Mouse (Mus musculus): ENCODE measurements around the gene Olfr373. TPM values are rescaled to one million over a fixed set of nuclear protein-coding genes. Genes with fewer than 3 reads are reported as not detected.
A peak's percentile ranks its signal among the peaks of the same experiment; 100 is the strongest.

The Olfr373 gene
- polyA plus RNA-seq, 1 experiment from 2014 or later: not detected

GRCm38 (mm10) chr8:72127834-72128233 lies 44.9 kb downstream of the Olfr373 start:
- H3K4me1 ChIP-seq (ENCODE audit: control insufficient read depth, insufficient read depth, low read length): no peaks in the 10 kb centered on the region
- no peak for ATAC-seq (ENCODE audit: low FRiP score, low TSS enrichment)
- WGBS: 75% methylated on average over 1 of the region's 1 CpGs
- no peak overlapping the region for H3K4me3 ChIP-seq (ENCODE audit: low read length)
- no peaks in the 10 kb centered on the region for H3K9me3 ChIP-seq (ENCODE audit: control insufficient read depth, low read length)
- H3K27me3 ChIP-seq (ENCODE audit: control insufficient read depth, insufficient read depth, low read length): no peaks in the 10 kb centered on the region
- no peaks in the 10 kb centered on the region for H3K36me3 ChIP-seq (ENCODE audit: control insufficient read depth, insufficient read depth, low read length)
- no peak overlapping the region for H3K4me2 ChIP-seq (replicated peaks; ENCODE audit: low read depth, low read length)
- no peak overlapping the region for H3K9ac ChIP-seq (ENCODE audit: low read depth, low read length)
- H3K27ac ChIP-seq (ENCODE audit: low read depth, low read length): no peak overlapping the region

DNA sequence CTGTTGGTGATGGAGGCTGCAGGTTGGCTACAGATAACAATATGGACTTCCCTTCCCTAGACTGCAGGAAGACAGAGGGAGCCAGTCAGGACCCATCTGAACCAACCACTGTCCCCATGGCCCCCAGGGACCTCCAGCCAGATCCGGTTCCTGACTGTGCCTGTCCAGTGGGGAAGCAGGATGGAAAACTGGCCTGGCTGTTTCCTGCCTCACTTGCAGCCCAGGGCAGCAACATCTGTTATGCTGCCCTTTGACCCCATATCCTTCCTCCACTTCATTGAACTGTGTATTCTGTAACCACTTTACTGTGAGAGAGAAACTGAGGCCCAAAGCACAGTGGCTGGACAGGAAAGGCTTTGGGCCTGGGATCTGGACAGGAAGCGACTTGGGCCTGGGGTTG lies 48.3 kb downstream of the Olfr373 start:
- H3K4me2 ChIP-seq (replicated peaks; ENCODE audit: low read depth, low read length): no peak overlapping the region
- H3K9ac ChIP-seq (ENCODE audit: low read depth, low read length): no peak overlapping the region
- H3K9me3 ChIP-seq (ENCODE audit: control insufficient read depth, low read length): no peaks in the 10 kb centered on the region
- no peak overlapping the region for H3K4me3 ChIP-seq (ENCODE audit: low read length)
- H3K4me1 ChIP-seq (ENCODE audit: control insufficient read depth, insufficient read depth, low read length): no peaks in the 10 kb centered on the region
- no peaks in the 10 kb centered on the region for H3K27me3 ChIP-seq (ENCODE audit: control insufficient read depth, insufficient read depth, low read length)
- 59% methylated on average over 2 of the region's 2 CpGs for WGBS
- peak overlapping the region; percentile 55; the same call in 1 of the 2 replicates for H3K27ac ChIP-seq (ENCODE audit: low read depth, low read length)
- ATAC-seq (ENCODE audit: low FRiP score, low TSS enrichment): no peak
- no peaks in the 10 kb centered on the region for H3K36me3 ChIP-seq (ENCODE audit: control insufficient read depth, insufficient read depth, low read length)

DNA sequence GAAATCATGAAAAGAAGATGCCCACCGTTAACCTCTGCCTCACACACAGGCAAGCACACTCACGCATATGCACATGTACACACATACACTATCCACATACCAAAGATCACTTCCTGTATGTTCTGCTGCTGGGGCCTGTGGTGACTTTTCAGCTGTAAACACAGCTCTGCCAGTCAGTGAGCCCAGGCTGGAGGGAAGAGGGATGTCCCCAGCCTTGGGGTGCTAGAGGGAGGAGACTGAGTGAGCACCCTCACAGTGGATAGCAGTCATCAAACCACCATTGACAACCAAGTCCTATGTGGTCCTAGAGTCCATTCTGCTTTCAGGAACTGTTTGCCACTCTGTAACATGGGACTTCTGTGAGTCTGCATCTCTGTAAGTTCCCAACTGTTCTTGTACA lies 48.9 kb downstream of the Olfr373 start:
- 78% methylated on average over 2 of the region's 2 CpGs for WGBS
- Histone ChIP-seq H3K9ac (ENCODE audit: low read depth, low read length) (no peak overlapping the region), H3K36me3 (ENCODE audit: control insufficient read depth, insufficient read depth, low read length) (no peaks in the 10 kb centered on the region), H3K9me3 (ENCODE audit: control insufficient read depth, low read length) (no peaks in the 10 kb centered on the region), H3K4me1 (ENCODE audit: control insufficient read depth, insufficient read depth, low read length) (no peaks in the 10 kb centered on the region), H3K4me2 (replicated peaks; ENCODE audit: low read depth, low read length) (no peak overlapping the region), H3K27ac (ENCODE audit: low read depth, low read length) (peak overlapping the region; percentile 55; the same call in 1 of the 2 replicates), H3K4me3 (ENCODE audit: low read length) (no peak overlapping the region), H3K27me3 (ENCODE audit: control insufficient read depth, insufficient read depth, low read length) (no peaks in the 10 kb centered on the region)
- ATAC-seq (ENCODE audit: low FRiP score, low TSS enrichment): no peak

GRCm38 (mm10) chr8:72132417-72132816 lies 49.4 kb downstream of the Olfr373 start:
- H3K4me2 ChIP-seq (replicated peaks; ENCODE audit: low read depth, low read length): no peak overlapping the region
- H3K9ac ChIP-seq (ENCODE audit: low read depth, low read length): no peak overlapping the region
- 0 out of 2 replicates have a peak, but pooled peaks cover 1% of the 10 kb centered on the region for H3K4me1 ChIP-seq (ENCODE audit: control insufficient read depth, insufficient read depth, low read length)
- no peaks in the 10 kb centered on the region for H3K27me3 ChIP-seq (ENCODE audit: control insufficient read depth, insufficient read depth, low read length)
- 76% methylated on average over 1 of the region's 1 CpGs for WGBS
- H3K27ac ChIP-seq (ENCODE audit: low read depth, low read length): no peak overlapping the region
- no peak for ATAC-seq (ENCODE audit: low FRiP score, low TSS enrichment)
- no peaks in the 10 kb centered on the region for H3K9me3 ChIP-seq (ENCODE audit: control insufficient read depth, low read length)
- H3K4me3 ChIP-seq (ENCODE audit: low read length): no peak overlapping the region
- H3K36me3 ChIP-seq (ENCODE audit: control insufficient read depth, insufficient read depth, low read length): no peaks in the 10 kb centered on the region

- no peaks in the 10 kb centered on the region for H3K27me3 ChIP-seq (ENCODE audit: control insufficient read depth, insufficient read depth, low read length)
- H3K36me3 ChIP-seq (ENCODE audit: control insufficient read depth, insufficient read depth, low read length): no peaks in the 10 kb centered on the region
- no peak overlapping the region for H3K4me2 ChIP-seq (replicated peaks; ENCODE audit: low read depth, low read length)
- H3K9me3 ChIP-seq (ENCODE audit: control insufficient read depth, low read length): no peaks in the 10 kb centered on the region
- H3K4me3 ChIP-seq (ENCODE audit: low read length): no peak overlapping the region
- peak overlapping the region; percentile 51 for H3K27ac ChIP-seq (ENCODE audit: low read depth, low read length)
- H3K4me1 ChIP-seq (ENCODE audit: control insufficient read depth, insufficient read depth, low read length): 0 out of 2 replicates have a peak, but pooled peaks cover 5% of the 10 kb centered on the region
- no peak for ATAC-seq (ENCODE audit: low FRiP score, low TSS enrichment)
- H3K9ac ChIP-seq (ENCODE audit: low read depth, low read length): no peak overlapping the region
- WGBS: 63% methylated on average over 1 of the region's 1 CpGs
These were observed 49.9 kb downstream of the Olfr373 start for GRCm38 (mm10) chr8:72132891-72133290.

- WGBS: 13% methylated on average over 1 of the region's 1 CpGs
- H3K9ac ChIP-seq (ENCODE audit: low read depth, low read length): no peak overlapping the region
- H3K4me3 ChIP-seq (ENCODE audit: low read length): no peak overlapping the region
- H3K4me2 ChIP-seq (replicated peaks; ENCODE audit: low read depth, low read length): no peak overlapping the region
- H3K27ac ChIP-seq (ENCODE audit: low read depth, low read length): peak overlapping the region; percentile 51
- no peaks in the 10 kb centered on the region for H3K9me3 ChIP-seq (ENCODE audit: control insufficient read depth, low read length)
- 0 out of 2 replicates have a peak, but pooled peaks cover 5% of the 10 kb centered on the region for H3K4me1 ChIP-seq (ENCODE audit: control insufficient read depth, insufficient read depth, low read length)
- peaks cover 5% of the 10 kb centered on the region for H3K36me3 ChIP-seq (ENCODE audit: control insufficient read depth, insufficient read depth, low read length)
- ATAC-seq (ENCODE audit: low FRiP score, low TSS enrichment): no peak
- H3K27me3 ChIP-seq (ENCODE audit: control insufficient read depth, insufficient read depth, low read length): no peaks in the 10 kb centered on the region
These were observed 50.5 kb downstream of the Olfr373 start for GRCm38 (mm10) chr8:72133507-72133906.

DNA sequence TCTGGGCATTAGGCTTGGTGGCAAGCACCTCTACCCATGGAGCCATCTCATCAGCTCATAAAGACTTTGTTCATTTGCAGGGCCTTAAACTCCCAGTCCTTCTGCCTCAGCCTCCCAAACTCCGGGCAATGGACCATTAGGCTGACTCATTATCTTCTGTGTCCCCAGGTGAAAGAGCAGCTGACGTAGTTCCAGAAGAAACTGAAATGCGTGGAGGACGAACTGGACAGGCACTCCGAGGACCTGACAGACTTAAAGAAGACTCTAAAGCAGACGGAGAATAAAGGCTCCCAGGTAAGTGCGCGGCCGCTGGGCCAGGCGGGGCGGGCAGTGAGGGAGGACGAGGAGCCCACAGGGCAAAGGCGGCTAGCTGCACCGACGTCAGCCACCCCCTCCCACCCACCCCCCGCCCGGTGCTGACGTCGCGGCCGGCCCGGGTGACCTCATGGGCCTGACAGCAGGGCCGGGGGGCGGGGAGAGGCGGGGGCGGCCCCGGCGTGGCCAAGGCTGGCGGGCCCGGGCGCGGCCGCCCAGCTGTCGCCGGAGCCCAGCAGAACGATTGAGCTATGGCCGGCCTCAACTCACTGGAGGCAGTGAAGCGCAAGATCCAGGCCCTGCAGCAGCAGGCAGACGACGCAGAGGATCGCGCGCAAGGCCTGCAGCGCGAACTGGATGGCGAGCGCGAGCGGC lies 51.9 kb downstream of the Olfr373 start, which contains the start of gene Tpm4:
Tpm4 (plus strand) TSS at position 220 of the 690 bp plus-strand sequence.
- Histone ChIP-seq H3K9ac (ENCODE audit: low read depth, low read length) (peak within 1 kb of the TSS; percentile 94), H3K4me1 (ENCODE audit: control insufficient read depth, insufficient read depth, low read length) (0 out of 2 replicates have a peak, but pooled peaks cover 5% of the 10 kb centered on the region), H3K4me2 (replicated peaks; ENCODE audit: low read depth, low read length) (peak within 1 kb of the TSS; percentile 80), H3K27ac (ENCODE audit: low read depth, low read length) (peak within 1 kb of the TSS; percentile 100), H3K9me3 (ENCODE audit: control insufficient read depth, low read length) (no peaks in the 10 kb centered on the region), H3K36me3 (ENCODE audit: control insufficient read depth, insufficient read depth, low read length) (peaks cover 19% of the 10 kb centered on the region), H3K4me3 (ENCODE audit: low read length) (peak within 1 kb of the TSS; percentile 88), H3K27me3 (ENCODE audit: control insufficient read depth, insufficient read depth, low read length) (no peaks in the 10 kb centered on the region)
- peak; percentile 86 for ATAC-seq (ENCODE audit: low FRiP score, low TSS enrichment)
- WGBS: 2% methylated on average over 32 of the region's 49 CpGs

GRCm38 (mm10) chr8:72135446-72136301 lies 52.7 kb downstream of the Olfr373 start:
- Histone ChIP-seq H3K36me3 (ENCODE audit: control insufficient read depth, insufficient read depth, low read length) (peaks cover 25% of the 10 kb centered on the region), H3K9ac (ENCODE audit: low read depth, low read length) (peak overlapping the region; percentile 94), H3K27me3 (ENCODE audit: control insufficient read depth, insufficient read depth, low read length) (no peaks in the 10 kb centered on the region), H3K27ac (ENCODE audit: low read depth, low read length) (peak overlapping the region; percentile 100), H3K4me1 (ENCODE audit: control insufficient read depth, insufficient read depth, low read length) (0 out of 2 replicates have a peak, but pooled peaks cover 5% of the 10 kb centered on the region), H3K9me3 (ENCODE audit: control insufficient read depth, low read length) (no peaks in the 10 kb centered on the region), H3K4me2 (replicated peaks; ENCODE audit: low read depth, low read length) (peak overlapping the region; percentile 80), H3K4me3 (ENCODE audit: low read length) (peak overlapping the region; percentile 88)
- peak; percentile 53 for ATAC-seq (ENCODE audit: low FRiP score, low TSS enrichment)
- WGBS: under 1% methylated on average over 44 of the region's 62 CpGs

Measured in kidney, embryonic 14.5 days (tissue).